Mouse (Mus musculus): ENCODE measurements around the gene March6.

GRCm38 (mm10) chr15:31538346-31538745, 7.5 kb upstream of the March6 start:
- no peak for TF ChIP-seq CTCF (IDR thresholded peaks at IDR 0.05; ENCODE audit: insufficient read depth, low read length)
- no peak for TF ChIP-seq POLR2A (IDR thresholded peaks at IDR 0.05; ENCODE audit: borderline replicate concordance, extremely low read depth, low read depth, low read length)

Data from lung, adult 2 months (tissue).